Comparison of ENCODE assay signal across 14 mouse cellular contexts in the genomic region with DNA sequence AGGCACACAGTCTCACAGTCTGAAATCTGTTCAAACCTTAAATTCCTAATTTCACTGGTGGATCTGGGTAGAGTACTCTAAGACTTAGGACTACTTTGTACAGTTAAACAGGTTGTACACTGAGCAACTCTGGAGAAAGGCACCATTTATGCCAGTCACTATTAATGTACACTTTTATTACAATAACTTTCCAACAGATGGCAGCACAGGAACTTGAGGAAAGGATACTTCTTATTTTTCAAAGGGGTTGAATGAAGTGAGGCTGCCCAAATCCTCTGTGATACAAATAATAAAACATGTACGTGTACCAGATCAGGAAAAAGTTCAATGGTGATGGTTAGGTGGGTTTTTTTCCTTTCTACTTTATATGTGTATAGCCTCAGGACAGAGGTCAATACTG. TPM values are rescaled to one million over a fixed set of nuclear protein-coding genes. Genes with fewer than 3 reads are reported as not detected.
DNase-seq lines count a peak whose midpoint lies in the region; ATAC-seq and TF ChIP-seq lines count a peak whose summit lies in the region.
"Had no signal": no experiment of that assay in that cellular context is flagged by ENCODE, and none has a peak within 500 bp of the region (broad histone marks: within the 10 kb centered on the region; RNA-seq: fewer than 3 reads in every experiment).

No protein-coding gene starts in this region.

- TF ChIP-seq CTCF in liver, postnatal 0 days (IDR thresholded peaks at IDR 0.05; ENCODE audit: low read depth): peak; percentile 53

- H3K4me3 ChIP-seq in forebrain, embryonic 14.5 days (ENCODE audit: low read depth, low read length): no peak overlapping the region
- H3K4me3 ChIP-seq in forebrain, embryonic 12.5 days (replicated peaks): no peak overlapping the region
- H3K4me3 ChIP-seq in liver, postnatal 0 days (ENCODE audit: low read depth, low read length): no peak overlapping the region
- H3K4me3 ChIP-seq in liver, embryonic 12.5 days: no peak overlapping the region
- H3K4me3 ChIP-seq: heart, embryonic 13.5 days; neural tube, embryonic 15.5 days had no signal

- H3K36me3 ChIP-seq in forebrain, embryonic 14.5 days (ENCODE audit: control insufficient read depth, insufficient read depth, low read length): no peaks in the 10 kb centered on the region
- no peaks in the 10 kb centered on the region for H3K36me3 ChIP-seq in forebrain, embryonic 12.5 days (replicated peaks)
- H3K36me3 ChIP-seq in liver, postnatal 0 days (replicated peaks; ENCODE audit: insufficient read depth, low read length): peaks cover 5% of the 10 kb centered on the region; the same call in 1 of the 2 replicates
- peaks cover 12% of the 10 kb centered on the region for H3K36me3 ChIP-seq in liver, embryonic 12.5 days
- H3K36me3 ChIP-seq: neural tube, embryonic 15.5 days had no signal

- no peak overlapping the region for H3K9ac ChIP-seq in forebrain, embryonic 14.5 days (ENCODE audit: low read length)
- H3K9ac ChIP-seq in forebrain, embryonic 12.5 days: no peak overlapping the region
- H3K9ac ChIP-seq in liver, postnatal 0 days (replicated peaks): no peak overlapping the region
- H3K9ac ChIP-seq in liver, embryonic 12.5 days: no peak overlapping the region
- H3K9ac ChIP-seq: heart, embryonic 13.5 days; neural tube, embryonic 15.5 days had no signal

- TF ChIP-seq EP300 in liver, postnatal 0 days (IDR thresholded peaks at IDR 0.05; ENCODE audit: low read depth): no peak

- H3K27me3 ChIP-seq in forebrain, embryonic 14.5 days (replicated peaks; ENCODE audit: control insufficient read depth, insufficient read depth, low read length): no peaks in the 10 kb centered on the region
- no peaks in the 10 kb centered on the region for H3K27me3 ChIP-seq in forebrain, embryonic 12.5 days
- H3K27me3 ChIP-seq in liver, postnatal 0 days (ENCODE audit: insufficient read depth, low read length): no peaks in the 10 kb centered on the region
- no peaks in the 10 kb centered on the region for H3K27me3 ChIP-seq in liver, embryonic 12.5 days (replicated peaks)
- H3K27me3 ChIP-seq: heart, embryonic 13.5 days; neural tube, embryonic 15.5 days had no signal

- no peaks in the 10 kb centered on the region for H3K9me3 ChIP-seq in forebrain, embryonic 14.5 days (replicated peaks; ENCODE audit: control insufficient read depth, low read length)
- H3K9me3 ChIP-seq in forebrain, embryonic 12.5 days: no peaks in the 10 kb centered on the region
- H3K9me3 ChIP-seq in liver, postnatal 0 days (ENCODE audit: low read length): no peaks in the 10 kb centered on the region
- no peaks in the 10 kb centered on the region for H3K9me3 ChIP-seq in liver, embryonic 12.5 days (replicated peaks)
- H3K9me3 ChIP-seq: heart, embryonic 13.5 days; neural tube, embryonic 15.5 days had no signal

- peak; percentile 68 for DNase-seq in forebrain, embryonic 14.5 days (ENCODE audit: low spot score)
- DNase-seq in liver, postnatal 0 days: no peak
- peak; percentile 27 for DNase-seq in brain, adult 2 months (ENCODE audit: low read depth, low spot score)
- peak; percentile 38 for DNase-seq in retina, postnatal 1 day
- DNase-seq in heart, postnatal 4 days: no peak
- DNase-seq in frontal cortex, postnatal 14 days (ENCODE audit: low spot score in 2 of 2): no peak
- DNase-seq: adrenal gland, adult 8-10 months; cerebellum, postnatal 14 days; kidney, adult 8-10 months had no signal

- 62% methylated on average over 1 of the region's 1 CpGs for WGBS in forebrain, embryonic 14.5 days
- WGBS in forebrain, embryonic 12.5 days: 77% methylated on average over 1 of the region's 1 CpGs
- 70% methylated on average over 1 of the region's 1 CpGs for WGBS in liver, postnatal 0 days (ENCODE audit: insufficient replicate concordance)
- WGBS in liver, embryonic 12.5 days (ENCODE audit: insufficient replicate concordance): 70% methylated on average over 1 of the region's 1 CpGs

- H3K4me2 ChIP-seq in forebrain, embryonic 14.5 days (ENCODE audit: low read length): no peak overlapping the region
- no peak overlapping the region for H3K4me2 ChIP-seq in forebrain, embryonic 12.5 days
- no peak overlapping the region for H3K4me2 ChIP-seq in liver, postnatal 0 days (ENCODE audit: low read depth, low read length)
- H3K4me2 ChIP-seq in liver, embryonic 12.5 days: no peak overlapping the region
- H3K4me2 ChIP-seq: heart, embryonic 13.5 days; neural tube, embryonic 15.5 days had no signal

- no peak for ATAC-seq in forebrain, embryonic 14.5 days
- ATAC-seq in forebrain, embryonic 12.5 days (ENCODE audit: low FRiP score): no peak
- no peak for ATAC-seq in liver, postnatal 0 days
- no peak for ATAC-seq in liver, embryonic 12.5 days
- ATAC-seq: forebrain, embryonic 16.5 days had no signal

- H3K4me1 ChIP-seq in forebrain, embryonic 14.5 days (ENCODE audit: control insufficient read depth, insufficient read depth, low read length): no peaks in the 10 kb centered on the region
- H3K4me1 ChIP-seq in forebrain, embryonic 12.5 days: no peaks in the 10 kb centered on the region
- no peaks in the 10 kb centered on the region for H3K4me1 ChIP-seq in liver, postnatal 0 days (ENCODE audit: insufficient read depth)
- H3K4me1 ChIP-seq in liver, embryonic 12.5 days: 0 out of 2 replicates have a peak, but pooled peaks cover 7% of the 10 kb centered on the region
- H3K4me1 ChIP-seq: heart, embryonic 13.5 days; neural tube, embryonic 15.5 days had no signal

- H3K27ac ChIP-seq in forebrain, embryonic 14.5 days (ENCODE audit: low read depth, low read length): no peak overlapping the region
- H3K27ac ChIP-seq in forebrain, embryonic 12.5 days: no peak overlapping the region
- H3K27ac ChIP-seq in liver, postnatal 0 days (ENCODE audit: low read depth): no peak overlapping the region
- no peak overlapping the region for H3K27ac ChIP-seq in liver, embryonic 12.5 days
- H3K27ac ChIP-seq: heart, embryonic 13.5 days; neural tube, embryonic 15.5 days had no signal

RNA-seq across cellular contexts. Expression of gene Etfa, which starts 43.6 kb away (rescaled TPM):
- polyA plus RNA-seq in forebrain, embryonic 14.5 days (2014; fragmentation: Nextera tagmentation; extraction: Ambion mirVana): 98.5 and 111 TPM in 2 replicates
- 136 and 139 TPM in 2 replicates for polyA plus RNA-seq in forebrain, embryonic 12.5 days (2016; fragmentation: Nextera tagmentation; extraction: Ambion mirVana)
- polyA plus RNA-seq in liver, postnatal 0 days (2015; fragmentation: Nextera tagmentation; extraction: Ambion mirVana): 466 and 477 TPM in 2 replicates
- 164 and 175 TPM in 2 replicates for polyA plus RNA-seq in liver, embryonic 12.5 days (2016; fragmentation: Nextera tagmentation; extraction: Ambion mirVana)
- 100 to 1,000 TPM; 537 to 600 TPM for total RNA-seq in heart, postnatal 4 days (2021)

Comparison
In these comparisons a context has a peak if more than half of its experiments do, and no peak if none do; other contexts are left out.
1. DNase-seq: peak in forebrain, embryonic 14.5 days (single experiment), brain, adult 2 months (single experiment) and retina, postnatal 1 day (single experiment); none in liver, postnatal 0 days (single experiment), heart, postnatal 4 days (single experiment) and frontal cortex, postnatal 14 days (0 of 2).